Mouse (Mus musculus): ENCODE measurements at regions not wholly inside any gene's neighbourhood (a gene's known extent, or its start where the extent isn't known, plus 50 kb on each side); places are given as distances from the start of the nearest gene placed in this dataset.

DNA sequence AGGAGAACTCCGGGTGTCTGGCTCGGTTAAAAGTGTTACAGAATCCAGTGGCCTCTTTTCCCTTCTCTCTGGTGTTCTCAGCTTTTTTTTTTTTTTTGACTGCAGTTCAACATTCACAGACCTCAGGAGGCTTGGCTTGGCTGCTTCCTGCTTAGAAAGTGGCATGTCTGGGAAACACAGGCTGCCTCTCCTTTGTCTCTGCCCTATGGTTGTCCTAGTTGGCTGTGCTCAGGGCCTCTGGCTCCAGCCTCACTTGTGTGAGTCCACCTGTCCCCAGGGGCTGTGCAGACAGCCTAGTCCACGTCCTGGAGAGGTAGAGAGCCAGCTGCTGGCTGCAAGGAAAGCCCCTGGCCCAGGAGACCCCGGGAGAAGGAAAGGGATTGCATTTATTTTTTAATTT, 212.3 kb upstream of the Rbfox1 start:
- no peak for ATAC-seq

DNA sequence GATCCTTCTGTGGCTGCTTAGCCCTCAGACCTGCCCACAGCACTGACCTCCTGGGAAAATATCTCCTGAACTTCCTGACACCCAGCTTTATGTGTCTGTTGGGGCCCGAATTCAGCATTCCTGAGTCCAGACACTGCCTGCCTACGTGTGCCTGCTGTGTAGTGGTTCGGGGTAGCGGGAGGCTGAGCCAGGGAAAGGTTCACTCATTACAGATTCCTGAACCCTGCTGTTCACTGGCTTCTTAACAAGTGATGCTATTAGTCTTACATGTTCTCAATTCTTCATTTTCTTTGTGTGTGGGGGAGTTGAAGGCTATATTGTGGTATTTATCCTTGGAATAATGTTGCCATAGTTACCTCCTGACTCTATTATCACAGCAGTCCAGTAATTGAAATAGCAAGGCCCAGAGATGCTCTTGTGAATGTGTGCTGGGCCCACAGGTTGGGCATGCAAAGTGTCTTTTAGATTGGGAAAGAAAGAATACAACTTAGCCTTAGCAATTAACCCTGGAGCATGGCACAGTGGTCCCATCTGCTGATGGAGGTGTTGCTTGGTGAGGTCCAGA, 216.7 kb upstream of the Rbfox1 start:
- ATAC-seq, result no peak

DNA sequence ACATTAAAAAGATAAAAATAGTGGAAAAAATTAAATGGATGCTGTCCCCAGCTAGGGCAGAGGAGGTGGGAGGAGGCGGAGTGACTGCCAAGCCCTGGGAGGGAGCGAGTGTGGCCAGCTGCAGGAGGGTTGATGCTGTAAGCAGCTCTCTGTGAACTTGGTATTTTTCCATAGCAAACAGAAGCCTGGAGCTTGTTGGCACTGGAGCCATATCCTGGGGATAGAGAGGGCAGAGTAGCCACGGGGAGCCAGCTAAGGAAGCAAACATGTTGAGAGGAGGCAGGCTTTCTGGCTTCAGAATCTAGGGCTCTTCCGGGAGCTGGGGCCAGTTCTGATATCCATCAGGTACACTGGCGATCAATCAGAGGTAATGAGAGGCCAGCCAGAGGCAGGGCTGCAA, 223.2 kb upstream of the Rbfox1 start:
- no peak for ATAC-seq

DNA sequence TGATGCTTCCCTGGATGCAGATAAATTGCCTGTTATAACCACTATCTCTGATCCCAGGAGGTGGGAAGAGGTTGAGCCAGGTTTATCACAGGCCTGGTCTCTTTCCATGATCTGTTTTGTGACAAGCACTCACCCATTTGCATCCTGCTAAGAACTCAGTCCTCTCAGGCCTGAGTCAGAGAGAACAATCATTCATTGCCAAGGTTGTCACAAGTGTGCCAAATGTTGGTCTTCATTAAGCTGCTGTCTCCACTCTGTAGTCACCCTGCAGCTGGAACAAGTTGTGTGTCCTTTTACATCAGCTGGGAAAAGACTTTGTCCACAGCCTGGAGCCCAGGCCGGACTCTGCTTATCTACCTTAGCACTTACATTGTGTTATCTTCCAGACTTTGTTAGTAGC, 233.6 kb upstream of the Rbfox1 start:
- no peak for ATAC-seq

DNA sequence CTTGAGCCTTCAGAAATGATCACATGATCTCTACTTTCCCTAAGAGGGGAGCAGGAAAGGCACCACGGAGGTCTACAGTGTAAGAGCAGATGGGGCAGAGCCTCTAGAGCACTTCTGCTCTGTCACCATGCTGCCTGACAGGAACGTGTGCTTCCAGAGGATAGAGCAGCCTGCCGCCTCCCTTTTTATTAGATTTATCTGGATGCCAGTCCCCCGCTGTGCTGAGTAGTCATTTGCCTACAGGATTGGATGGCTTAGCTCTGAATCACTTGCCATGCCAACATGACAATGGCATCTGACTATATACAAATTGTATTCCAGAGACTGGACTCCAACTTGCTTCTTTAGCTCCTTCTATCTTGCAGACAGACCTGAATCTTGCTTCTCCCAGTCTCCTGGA, 234.2 kb upstream of the Rbfox1 start:
- ATAC-seq, result no peak

DNA sequence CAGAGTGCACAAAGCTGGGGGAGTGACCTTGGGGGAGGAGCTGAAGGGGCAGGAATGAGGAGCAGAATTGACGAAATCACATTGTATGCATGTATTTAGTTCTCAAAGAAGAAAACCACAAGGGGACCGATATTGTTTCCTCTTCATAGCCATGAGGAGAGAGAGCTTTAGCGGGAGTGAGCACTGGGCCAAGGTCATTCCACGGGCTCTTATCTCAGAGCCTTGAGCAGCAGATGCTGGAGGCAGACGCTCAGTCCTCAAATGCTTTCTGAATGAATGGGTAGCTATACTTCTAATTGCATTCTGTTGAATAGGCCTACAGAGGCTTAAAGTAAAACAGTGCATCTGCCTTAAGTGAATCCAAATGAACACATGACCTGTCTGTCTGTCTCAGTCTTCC, 245.2 kb upstream of the Rbfox1 start:
- no peak for ATAC-seq

DNA sequence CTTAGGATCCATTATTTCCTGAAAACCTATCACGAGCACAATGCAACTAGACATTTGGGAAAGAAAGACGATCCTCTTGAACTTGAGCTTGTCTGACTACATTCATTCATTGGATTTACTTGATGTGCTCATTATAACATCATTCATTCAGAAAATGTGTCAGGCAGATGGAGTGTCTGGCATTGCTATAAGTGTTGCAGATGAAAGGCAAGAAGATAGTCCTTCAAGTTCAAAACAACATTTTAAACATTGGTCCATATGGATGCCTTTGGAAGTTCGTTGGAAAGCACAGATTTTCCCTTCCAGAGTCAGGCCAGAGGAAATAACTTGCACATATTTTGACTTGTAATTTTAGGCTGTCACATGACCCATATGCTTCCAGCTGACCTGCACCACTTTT, 255.2 kb upstream of the Rbfox1 start:
- no peak for ATAC-seq

DNA sequence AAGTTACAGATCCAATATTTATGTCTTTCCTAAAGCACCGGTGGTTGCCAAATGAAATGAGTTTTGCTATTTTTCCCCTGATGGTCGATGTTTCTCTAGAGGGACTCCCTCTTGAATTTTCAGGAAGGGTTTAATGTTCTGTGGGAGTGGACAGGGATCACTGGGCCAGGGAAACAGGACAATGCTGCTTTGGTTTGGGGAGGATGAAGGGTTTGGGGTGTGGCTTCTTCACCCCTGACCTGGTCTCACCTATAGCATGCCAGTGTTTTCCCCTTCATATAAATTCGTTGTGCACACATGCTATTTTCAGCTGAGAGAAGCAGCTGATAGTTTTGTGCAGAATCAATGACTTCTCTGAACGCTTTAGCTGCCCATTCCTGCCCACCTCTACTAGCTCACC, 257.2 kb upstream of the Rbfox1 start:
- no peak for ATAC-seq

DNA sequence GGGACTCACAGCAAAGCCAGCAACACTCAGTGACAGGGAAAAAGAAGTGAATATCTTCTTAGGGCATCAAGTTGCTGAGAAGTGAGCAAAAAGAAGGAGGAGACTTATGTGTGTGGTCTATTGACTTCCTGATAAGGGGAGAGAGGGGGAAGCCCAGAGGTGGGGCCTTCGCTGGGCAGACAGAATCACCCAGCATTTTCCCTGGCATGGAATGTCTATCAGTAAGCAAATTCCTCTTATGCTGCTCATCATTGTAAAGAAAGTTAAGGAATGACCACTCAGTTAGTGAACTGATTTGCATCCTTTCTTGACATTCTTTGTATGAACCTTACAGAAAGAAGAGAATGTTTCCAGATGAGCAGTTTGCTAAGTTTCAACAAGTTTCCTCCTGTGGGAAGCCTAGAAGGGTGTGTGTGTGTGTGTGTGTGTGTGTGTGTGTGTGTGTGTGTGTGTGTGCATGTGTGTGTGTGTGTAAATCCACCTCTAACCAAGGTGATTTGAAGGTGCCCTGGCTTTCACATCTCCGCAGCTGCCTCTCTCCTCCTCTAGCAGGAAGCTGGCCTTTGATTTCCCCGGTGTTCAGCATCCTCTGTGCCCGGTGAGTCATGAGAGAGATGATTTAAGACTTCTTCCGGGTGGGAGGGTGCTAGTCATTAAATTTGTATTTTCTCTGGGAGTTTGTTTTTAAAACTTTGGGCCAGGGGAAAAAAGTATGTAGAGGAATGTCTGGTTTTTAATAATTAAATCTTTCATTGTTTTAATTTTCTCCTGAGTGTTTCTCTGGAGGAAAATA, 257.8 kb upstream of the Rbfox1 start:
- ATAC-seq, result no peak

DNA sequence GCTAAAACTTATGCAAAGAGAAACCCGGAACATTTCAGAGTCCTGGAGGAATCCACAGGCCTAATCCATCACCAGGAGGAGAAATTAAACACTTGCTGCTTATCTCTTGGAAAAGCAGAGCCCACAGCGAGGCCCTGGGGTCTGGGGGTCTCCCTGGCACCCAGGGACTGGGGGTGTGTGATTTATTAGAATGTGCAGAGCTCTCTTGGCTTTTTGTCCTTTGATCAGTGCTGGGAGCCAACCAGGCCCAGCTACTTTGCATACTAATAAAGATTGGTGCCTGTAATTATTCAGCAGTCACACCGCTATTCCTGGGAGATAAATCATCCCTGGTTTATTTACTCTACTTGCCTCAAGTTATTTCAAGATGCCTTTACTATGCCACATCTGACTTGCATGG, 260.0 kb upstream of the Rbfox1 start:
- no peak for ATAC-seq

DNA sequence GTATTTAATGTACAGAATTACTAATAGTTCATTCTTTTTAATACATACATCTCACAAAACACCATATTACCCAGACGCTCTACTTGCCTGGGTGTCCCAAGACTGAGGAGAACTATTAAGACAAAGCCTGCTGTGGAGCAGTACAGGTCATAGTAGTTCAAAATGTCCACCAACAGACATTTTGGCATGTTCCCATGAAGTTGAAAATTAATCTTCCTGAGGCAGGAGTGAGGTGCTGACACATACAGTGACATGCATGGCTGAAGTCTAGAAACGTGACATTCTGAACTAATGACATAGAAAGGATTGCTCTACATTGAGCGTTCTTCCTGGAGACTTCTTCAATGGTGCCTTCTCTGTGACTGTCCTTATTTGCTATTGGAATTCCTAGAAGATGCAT, 264.6 kb upstream of the Rbfox1 start:
- ATAC-seq, result no peak

DNA sequence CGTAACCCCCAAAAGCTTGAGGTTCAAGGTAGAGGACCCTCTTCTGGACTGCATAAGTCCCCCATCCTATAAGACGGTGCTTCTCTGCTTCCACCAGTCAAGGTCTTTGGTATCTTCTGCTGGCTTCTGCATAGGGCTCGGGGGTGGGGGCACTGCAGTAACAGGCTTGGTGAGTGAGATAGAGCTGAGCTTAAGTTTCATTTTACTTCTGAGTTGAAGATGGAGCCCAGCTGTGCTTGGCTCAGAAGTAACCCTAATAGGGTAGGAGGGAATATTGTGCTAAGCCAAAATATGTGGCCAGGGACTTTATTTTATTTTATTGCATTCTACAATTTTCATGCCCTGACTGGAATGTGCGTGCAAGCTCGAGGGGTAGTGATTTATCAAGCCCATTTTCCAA, 268.8 kb upstream of the Rbfox1 start:
- no peak for ATAC-seq

DNA sequence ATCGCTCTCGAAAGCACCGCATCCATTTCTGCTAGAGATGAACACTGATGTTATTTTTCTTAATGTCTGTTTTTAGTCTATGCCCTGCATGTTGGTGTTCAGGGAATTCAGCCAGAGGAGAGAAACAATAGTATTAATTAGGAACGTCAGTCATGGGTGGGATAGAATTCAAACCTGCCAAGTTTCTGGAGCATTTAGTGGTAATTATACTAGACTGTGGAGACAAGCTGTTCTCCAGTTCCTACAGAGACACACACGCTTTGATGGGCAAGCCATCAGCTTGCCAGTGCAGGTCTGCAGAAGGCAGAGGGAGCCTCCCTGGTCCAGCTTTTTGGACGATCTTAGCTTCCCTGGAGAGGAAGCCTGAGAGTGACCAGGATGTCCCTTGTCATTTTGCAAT, 289.8 kb upstream of the Rbfox1 start:
- ATAC-seq, result no peak

DNA sequence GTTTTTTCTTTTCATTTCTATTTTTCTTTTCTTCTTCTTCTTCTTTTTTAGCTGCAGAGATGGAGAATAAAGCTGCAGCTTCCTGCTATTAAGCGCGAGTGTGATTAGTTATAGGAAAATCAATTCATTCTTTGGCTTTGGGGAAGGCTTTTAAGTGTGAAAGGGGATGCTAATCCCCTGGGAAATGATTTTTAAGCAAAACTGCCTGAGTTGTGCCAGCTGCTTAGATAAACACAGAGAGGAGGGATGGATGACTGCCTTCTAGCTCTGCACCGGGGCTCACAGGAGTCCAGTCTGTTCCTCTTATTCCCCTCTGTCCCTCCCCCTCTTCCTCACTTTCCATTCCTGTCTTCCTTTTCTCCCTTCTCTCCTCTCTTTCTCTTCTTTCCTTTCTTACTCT, 306.8 kb upstream of the Rbfox1 start:
- ATAC-seq, result no peak

DNA sequence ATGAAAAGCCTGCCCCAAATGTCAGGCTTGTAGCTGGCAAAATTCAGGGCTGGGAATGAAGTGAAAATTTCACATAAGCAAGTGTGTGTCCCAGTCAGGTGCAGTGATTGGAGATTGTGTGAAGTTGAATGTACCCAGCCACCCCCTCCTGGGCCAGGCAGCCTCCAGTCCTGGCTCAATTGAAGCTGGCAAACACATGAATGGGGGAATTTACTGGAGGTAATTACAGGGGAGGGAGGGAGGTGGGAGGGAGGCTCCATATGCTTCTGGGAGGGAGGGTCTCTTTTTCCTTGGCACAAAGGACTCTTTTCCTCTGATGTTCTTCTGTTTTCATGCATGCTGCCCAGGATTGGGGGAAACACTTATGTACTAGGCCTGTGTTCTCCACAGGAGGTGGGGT, 312.4 kb upstream of the Rbfox1 start:
- no peak for ATAC-seq

DNA sequence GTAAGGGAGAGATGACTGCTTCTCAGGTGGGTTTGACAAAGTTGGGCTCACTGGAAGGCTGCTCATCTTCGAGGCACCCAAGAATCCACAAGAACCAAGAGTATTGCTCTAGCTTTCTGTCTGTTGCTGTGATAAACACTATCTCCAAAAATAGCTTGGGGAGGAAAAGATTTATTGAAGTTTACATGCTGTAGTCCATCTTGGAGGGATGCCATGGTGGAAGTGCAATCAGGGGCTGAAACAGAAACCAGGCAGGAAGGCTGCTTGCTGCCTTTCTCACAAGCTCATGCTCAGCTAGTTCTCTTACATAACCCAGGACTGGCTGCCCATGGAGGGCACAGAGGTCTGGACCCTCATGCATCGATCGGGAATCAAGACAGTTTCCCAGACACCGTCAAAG, 314.5 kb upstream of the Rbfox1 start:
- no peak for ATAC-seq

DNA sequence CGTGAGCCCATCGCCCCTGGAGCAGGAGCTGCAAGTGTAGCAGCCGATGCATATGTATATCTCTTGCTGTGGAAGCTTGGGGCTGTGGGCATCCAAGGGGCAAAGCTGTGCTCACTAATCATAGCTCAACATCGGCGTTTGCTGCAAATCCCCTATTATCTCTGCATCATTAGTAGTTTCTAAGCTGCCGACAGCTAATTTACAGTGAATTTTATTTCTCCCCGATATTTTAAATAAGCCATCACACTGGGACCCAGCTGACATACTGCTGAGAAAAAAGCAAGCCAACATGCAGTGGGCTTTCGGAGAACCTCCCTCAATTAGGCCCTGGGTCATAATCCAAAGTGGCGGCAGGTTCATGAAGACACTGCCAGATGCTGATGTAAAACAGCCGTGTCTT, 313.3 kb upstream of the Eef2kmt start:
- ATAC-seq, result no peak

DNA sequence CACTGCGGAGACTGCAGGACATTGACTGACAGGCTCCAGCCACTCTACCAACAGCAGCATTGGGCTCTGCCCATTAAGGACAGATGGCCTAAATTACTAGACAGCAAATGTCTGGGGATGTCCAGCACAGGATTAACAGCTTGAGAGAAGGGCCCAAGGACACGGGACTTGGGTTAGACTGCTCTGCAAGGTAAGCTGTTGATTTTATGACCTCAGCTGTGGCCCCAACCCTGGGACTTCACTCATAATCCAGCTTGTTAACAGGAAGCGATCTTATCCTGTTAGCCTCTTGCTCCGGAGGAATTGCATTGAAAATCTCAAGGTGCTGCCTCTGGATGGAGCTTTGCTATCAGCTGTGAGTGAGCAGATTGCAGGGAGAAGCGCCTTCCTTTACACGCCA, 293.2 kb upstream of the Eef2kmt start:
- no peak for ATAC-seq

DNA sequence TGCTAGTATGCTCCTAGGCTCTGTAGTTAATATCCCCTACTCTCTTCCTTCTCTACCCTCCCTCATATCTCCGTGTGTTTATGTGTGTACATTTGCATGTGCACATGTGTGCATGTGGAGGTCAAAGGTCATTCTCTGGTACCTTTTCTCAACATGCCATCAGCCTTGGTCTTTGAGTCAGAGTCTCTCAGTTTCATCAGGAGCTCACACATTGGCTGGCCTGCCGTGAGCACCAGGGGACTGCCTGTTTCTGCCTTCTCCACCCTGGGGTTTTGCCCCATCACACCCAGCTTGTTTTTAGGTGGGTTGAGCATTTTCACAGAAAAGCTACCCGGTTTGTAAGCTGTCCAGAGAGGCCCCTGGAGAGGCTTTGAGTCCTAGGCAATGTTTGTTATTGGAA, 292.8 kb upstream of the Eef2kmt start:
- ATAC-seq, result no peak

DNA sequence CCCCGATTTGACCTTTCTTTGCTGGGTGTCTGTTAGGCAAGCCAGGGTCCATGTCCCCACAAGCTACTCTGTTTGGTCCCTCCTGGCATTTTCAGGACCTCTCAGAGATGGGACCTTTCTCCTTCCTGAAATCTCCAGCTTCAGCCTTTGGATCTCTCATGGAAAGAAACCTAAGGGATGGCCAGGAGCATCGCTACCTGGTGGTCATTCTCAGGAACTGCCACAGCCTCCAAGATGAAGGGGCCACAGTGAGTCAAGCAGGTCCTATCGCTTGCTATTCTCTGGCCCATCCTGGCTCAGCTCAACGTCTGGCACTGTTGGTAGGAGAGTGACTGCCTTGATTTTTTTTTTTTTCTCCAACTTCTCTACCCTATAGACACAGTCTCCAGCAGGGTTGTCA, 291.0 kb upstream of the Eef2kmt start:
- ATAC-seq, result no peak

DNA sequence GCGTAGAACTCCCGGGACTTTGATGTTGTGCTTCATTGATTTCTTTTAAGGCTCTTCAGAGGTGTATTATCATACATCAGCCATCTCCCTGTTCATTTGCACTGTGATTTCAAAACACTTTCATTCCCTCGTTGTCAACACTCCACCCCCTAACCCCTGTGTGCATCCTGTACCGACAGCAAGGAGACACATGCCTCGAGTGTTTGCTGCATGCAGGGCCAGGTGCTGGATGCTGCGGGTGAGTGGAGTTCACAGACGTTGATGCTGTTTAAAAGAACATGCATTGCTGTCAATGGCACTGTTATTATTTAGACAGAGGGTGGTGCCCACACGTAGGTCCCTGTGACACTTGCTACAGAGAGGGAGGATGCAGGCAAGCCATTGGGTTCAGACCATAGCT, 290.0 kb upstream of the Eef2kmt start:
- no peak for ATAC-seq

DNA sequence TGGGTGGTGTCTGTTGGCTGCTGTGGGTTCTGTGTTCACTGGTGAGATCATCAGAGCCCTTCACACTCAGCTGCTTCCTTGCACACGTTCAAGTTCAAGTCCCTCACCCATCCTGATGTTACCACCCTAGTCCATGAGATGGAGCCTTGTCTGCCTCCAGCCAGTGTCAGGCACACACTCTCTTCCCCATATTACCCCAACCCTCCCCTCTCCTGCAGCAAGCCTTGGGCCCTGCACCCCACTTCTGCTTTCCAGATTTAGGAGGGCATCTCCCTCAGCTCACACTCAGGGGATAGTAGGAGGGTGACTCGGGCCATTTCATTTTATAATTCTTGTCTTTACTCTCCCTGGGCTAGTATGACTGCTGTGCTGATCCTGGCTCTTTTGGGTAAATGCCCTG, 288.7 kb upstream of the Eef2kmt start:
- no peak for ATAC-seq

DNA sequence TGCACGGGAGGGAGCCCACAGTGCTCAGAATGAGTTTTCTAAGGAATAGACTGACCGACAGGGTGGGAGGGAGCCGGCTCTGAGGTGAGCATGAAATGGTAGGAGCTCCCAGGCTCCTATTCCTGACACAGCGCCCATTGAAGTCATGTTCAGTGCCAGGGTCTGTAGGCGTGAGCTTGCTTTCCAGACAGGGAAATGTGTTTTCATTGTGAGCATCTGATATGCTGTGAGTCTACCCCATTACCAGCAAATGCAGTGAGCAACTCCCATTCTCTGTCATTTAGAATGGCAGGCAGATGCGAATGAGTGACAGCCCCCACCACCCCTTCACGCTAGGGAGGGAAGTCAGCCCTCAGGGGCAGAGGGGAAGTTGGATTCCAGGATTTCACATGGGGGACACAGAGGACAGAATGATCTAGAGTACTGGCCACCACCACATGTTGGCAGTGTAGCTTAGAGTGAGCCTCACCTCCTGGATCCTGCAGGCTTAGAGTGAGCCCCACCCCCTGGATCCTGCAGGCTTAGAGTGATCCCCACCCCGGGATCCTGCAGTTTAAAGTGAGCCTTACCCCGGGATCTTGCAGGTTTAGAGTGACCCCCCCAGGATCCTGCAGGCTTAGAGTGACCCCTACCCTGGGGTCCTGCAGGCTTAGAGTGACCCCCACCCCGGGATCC, 283.2 kb upstream of the Eef2kmt start:
- ATAC-seq, result no peak
